Mouse (Mus musculus) spleen, adult 2 months (tissue): ENCODE data around the gene Abr.

Source experiments
- CTCF ChIP-seq: fragments of 200-500 bp; IDR thresholded peaks from 2 replicates; pipeline ENCODE4 v1.5.1; 2011; ENCODE audit warnings: mild to moderate bottlenecking, inconsistent platforms; ENCODE audit not compliant: insufficient read depth, insufficient read length, insufficient replicate concordance; ENCODE audit errors: extremely low read depth
- POLR2A ChIP-seq: fragments of 200-500 bp; IDR thresholded peaks from 2 replicates; pipeline ENCODE4 v1.6.1; 2011; ENCODE audit warnings: low read depth, low read length, inconsistent platforms

DNA sequence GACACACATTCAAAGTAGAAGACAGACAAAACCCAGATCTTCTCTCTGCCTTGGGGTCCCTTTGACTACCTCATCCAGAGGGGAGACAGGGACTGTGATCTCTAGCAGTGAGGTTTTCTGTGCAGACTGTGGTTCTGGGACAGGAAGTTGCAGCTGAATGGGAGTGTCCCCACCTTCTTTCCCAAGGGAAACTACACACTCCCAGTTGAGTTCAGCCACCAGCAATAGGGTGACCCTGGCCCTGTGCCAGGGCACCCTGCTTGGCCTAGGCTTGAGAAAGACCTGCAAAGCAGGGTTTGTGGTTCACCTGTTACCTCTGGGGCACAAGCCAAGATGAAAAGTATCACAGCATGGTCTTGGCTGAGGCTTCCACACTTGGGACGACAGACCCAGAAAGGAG lies 117.0 kb downstream of the Abr start:
- TF ChIP-seq POLR2A (no peak), CTCF (no peak)
